Mouse (Mus musculus) mouse embryonic stem cell (cell line): ENCODE data around the gene Rasl11b.

ENCODE experiments used
- in situ Hi-C, 2 experiments: fragments of 300-500 bp; cut with MboI; formaldehyde crosslinking; loops; 1 replicate in 1 of 2; 3 replicates in 1 of 2; pipeline ENCODE4 v1.14.3; 2019 to 2020; ENCODE audit warnings: low sequenced_read_pairs in 2 of 2, low pct_unique_long_range_greater_than_20kb in 1 of 2, mixed read lengths in 1 of 2; ENCODE audit not compliant: unreplicated experiment in 1 of 2

Rasl11b gene

GRCm38 (mm10) chr5:74202515-74202914 is 7.4 kb downstream of the Rasl11b start:
- in situ Hi-C loops, result no loop called here

GRCm38 (mm10) chr5:74204465-74204864 is 9.4 kb downstream of the Rasl11b start:
- in situ Hi-C loops, result no loop called here

GRCm38 (mm10) chr5:74205509-74205908 is 10.4 kb downstream of the Rasl11b start:
- in situ Hi-C loops, result no loop called here

GRCm38 (mm10) chr5:74206038-74206437 is 11.0 kb downstream of the Rasl11b start:
- in situ Hi-C loops, result no loop called here

GRCm38 (mm10) chr5:74206649-74207048 is 11.6 kb downstream of the Rasl11b start:
- in situ Hi-C loops, result no loop called here

GRCm38 (mm10) chr5:74207209-74207608 is 12.1 kb downstream of the Rasl11b start:
- in situ Hi-C loops, result no loop called here

GRCm38 (mm10) chr5:74208438-74208837 is 13.4 kb downstream of the Rasl11b start:
- in situ Hi-C loops, result no loop called here

- in situ Hi-C loops, result no loop called here
Measured at GRCm38 (mm10) chr5:74209640-74210039, 14.6 kb downstream of the Rasl11b start.

GRCm38 (mm10) chr5:74211346-74211745 is 16.3 kb downstream of the Rasl11b start:
- in situ Hi-C loops, result no loop called here

- in situ Hi-C loops, result no loop called here
Measured at GRCm38 (mm10) chr5:74214501-74215110, 19.5 kb downstream of the Rasl11b start.

- in situ Hi-C loops, result no loop called here
Measured at GRCm38 (mm10) chr5:74215125-74215524, 20.0 kb downstream of the Rasl11b start.

- in situ Hi-C loops, result no loop called here
Measured at GRCm38 (mm10) chr5:74218524-74218923, 23.4 kb downstream of the Rasl11b start.

- in situ Hi-C loops, result no loop called here
Measured at GRCm38 (mm10) chr5:74222626-74223025, 27.5 kb downstream of the Rasl11b start.

GRCm38 (mm10) chr5:74224480-74224879 is 29.4 kb downstream of the Rasl11b start:
- in situ Hi-C loops, result no loop called here

- in situ Hi-C loops, result no loop called here
Measured at GRCm38 (mm10) chr5:74226183-74226582, 31.1 kb downstream of the Rasl11b start.

- in situ Hi-C loops, result no loop called here
Measured at GRCm38 (mm10) chr5:74227352-74227751, 32.3 kb downstream of the Rasl11b start.

GRCm38 (mm10) chr5:74228938-74229337 is 33.9 kb downstream of the Rasl11b start:
- in situ Hi-C loops, result no loop called here

- in situ Hi-C loops, result no loop called here
Measured at GRCm38 (mm10) chr5:74229775-74230413, 34.8 kb downstream of the Rasl11b start.

GRCm38 (mm10) chr5:74230525-74230924 is 35.4 kb downstream of the Rasl11b start:
- in situ Hi-C loops, result no loop called here

- in situ Hi-C loops, result no loop called here
Measured at GRCm38 (mm10) chr5:74233808-74234207, 38.7 kb downstream of the Rasl11b start.
